24 mouse cellular contexts compared by ENCODE assay signal in the genomic region with DNA sequence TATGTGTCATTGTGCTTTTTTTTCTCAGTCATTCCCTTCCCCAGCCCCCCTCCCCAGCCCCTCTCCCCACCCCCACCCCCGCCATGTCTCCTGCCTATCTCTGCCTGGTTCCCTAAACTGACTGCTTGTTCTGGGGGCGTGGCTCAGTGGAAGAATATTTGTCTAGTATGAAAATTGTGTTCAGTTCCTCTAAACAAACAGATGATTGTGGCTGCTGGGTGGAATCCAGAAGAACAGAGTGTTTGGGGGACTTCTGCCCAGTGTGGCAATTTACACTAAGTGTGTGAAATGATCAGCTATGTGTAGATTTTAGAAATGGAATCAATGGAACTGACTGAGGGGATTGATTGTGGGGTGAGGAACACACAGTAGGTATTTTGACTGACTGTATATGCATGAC. TPM values are rescaled to one million over a fixed set of nuclear protein-coding genes. Genes with fewer than 3 reads are reported as not detected.
DNase-seq lines count a peak whose midpoint lies in the region; ATAC-seq and TF ChIP-seq lines count a peak whose summit lies in the region.
"Had no signal": no experiment of that assay in that cellular context is flagged by ENCODE, and none has a peak within 500 bp of the region (broad histone marks: within the 10 kb centered on the region; RNA-seq: fewer than 3 reads in every experiment).

No protein-coding gene starts in this region.

- H3K4me3 ChIP-seq in lung, postnatal 0 days (ENCODE audit: low read depth, low read length): no peak overlapping the region
- no peak overlapping the region for H3K4me3 ChIP-seq in bone marrow macrophage, adult 2 months (ENCODE audit: insufficient read depth, low read length)
- H3K4me3 ChIP-seq in liver, postnatal 0 days (ENCODE audit: low read depth, low read length): no peak overlapping the region
- no peak overlapping the region for H3K4me3 ChIP-seq in midbrain, embryonic 14.5 days (replicated peaks; ENCODE audit: low read depth, low read length)
- H3K4me3 ChIP-seq: embryonic facial prominence, embryonic 12.5 days; embryonic facial prominence, embryonic 15.5 days; gastrocnemius, adult 2 months; heart, adult 2 months; hindbrain, embryonic 13.5 days had no signal

- peak; percentile 45 for DNase-seq in lung, postnatal 36 days
- no peak for DNase-seq in lung, postnatal 0 days (ENCODE audit: low spot score)
- no peak for DNase-seq in liver, postnatal 0 days
- no peak for DNase-seq in midbrain, embryonic 14.5 days
- DNase-seq: adrenal gland, postnatal 10 days; adrenal gland, postnatal 36 days; cerebellum, adult 11 months; cerebellum, adult 2 months; cerebellum, adult 9-11 months; cerebellum, postnatal 25 days; forebrain, postnatal 0 days; gastrocnemius, adult 2 months; gastrocnemius, postnatal 14 days; heart, adult 2 months had no signal

- no peaks in the 10 kb centered on the region for H3K27me3 ChIP-seq in lung, postnatal 0 days (replicated peaks; ENCODE audit: insufficient read depth, low read length)
- H3K27me3 ChIP-seq in liver, postnatal 0 days (ENCODE audit: insufficient read depth, low read length): 0 out of 2 replicates have a peak, but pooled peaks cover 2% of the 10 kb centered on the region
- H3K27me3 ChIP-seq in midbrain, embryonic 14.5 days (ENCODE audit: control insufficient read depth, insufficient read depth, low read length): no peaks in the 10 kb centered on the region
- H3K27me3 ChIP-seq: embryonic facial prominence, embryonic 15.5 days; Patski had no signal

- TF ChIP-seq CTCF in lung, postnatal 0 days (IDR thresholded peaks at IDR 0.05): no peak
- TF ChIP-seq CTCF in bone marrow macrophage, adult 2 months (IDR thresholded peaks at IDR 0.05; ENCODE audit: low read depth, low read length): no peak
- no peak for TF ChIP-seq CTCF in liver, postnatal 0 days (IDR thresholded peaks at IDR 0.05; ENCODE audit: low read depth)

- no peaks in the 10 kb centered on the region for H3K9me3 ChIP-seq in lung, postnatal 0 days (ENCODE audit: low read length)
- H3K9me3 ChIP-seq in liver, postnatal 0 days (ENCODE audit: low read length): no peaks in the 10 kb centered on the region
- H3K9me3 ChIP-seq in midbrain, embryonic 14.5 days (ENCODE audit: control insufficient read depth, low read length): no peaks in the 10 kb centered on the region
- H3K9me3 ChIP-seq: embryonic facial prominence, embryonic 12.5 days; embryonic facial prominence, embryonic 15.5 days; hindbrain, embryonic 13.5 days had no signal

- 92% methylated on average over 2 of the region's 2 CpGs for WGBS in lung, postnatal 0 days
- WGBS in liver, postnatal 0 days (ENCODE audit: insufficient replicate concordance): 38% methylated on average over 2 of the region's 2 CpGs
- 78% methylated on average over 2 of the region's 2 CpGs for WGBS in midbrain, embryonic 14.5 days

- TF ChIP-seq EP300 in lung, postnatal 0 days (IDR thresholded peaks at IDR 0.05): no peak
- no peak for TF ChIP-seq EP300 in liver, postnatal 0 days (IDR thresholded peaks at IDR 0.05; ENCODE audit: low read depth)

- no peak for ATAC-seq in lung, postnatal 0 days
- ATAC-seq in monocyte, adult 5-6 weeks (replicated peaks; ENCODE audit: insufficient number of reproducible peaks, low FRiP score, low TSS enrichment, poor library complexity, severe bottlenecking): 0 out of 2 replicates have a peak, but pooled peaks have one; percentile 19
- no peak for ATAC-seq in liver, postnatal 0 days
- no peak for ATAC-seq in midbrain, embryonic 14.5 days (ENCODE audit: low FRiP score, low TSS enrichment)
- ATAC-seq: CD4-positive, CD25-positive, alpha-beta regulatory T cell, adult 4 months; forebrain, embryonic 14.5 days; forebrain, postnatal 0 days; hindbrain, embryonic 16.5 days; Patski had no signal

- H3K4me2 ChIP-seq in lung, postnatal 0 days (replicated peaks; ENCODE audit: low read depth, low read length): no peak overlapping the region
- no peak overlapping the region for H3K4me2 ChIP-seq in liver, postnatal 0 days (ENCODE audit: low read depth, low read length)
- no peak overlapping the region for H3K4me2 ChIP-seq in midbrain, embryonic 14.5 days (ENCODE audit: low read length)
- H3K4me2 ChIP-seq: embryonic facial prominence, embryonic 12.5 days; embryonic facial prominence, embryonic 15.5 days; heart, embryonic 11.5 days; hindbrain, embryonic 13.5 days had no signal

- TF ChIP-seq POLR2A in bone marrow macrophage, adult 2 months (IDR thresholded peaks at IDR 0.05; ENCODE audit: borderline replicate concordance, low read depth, low read length): no peak

- no peak overlapping the region for H3K9ac ChIP-seq in lung, postnatal 0 days (replicated peaks; ENCODE audit: low read depth)
- H3K9ac ChIP-seq in liver, postnatal 0 days (replicated peaks): no peak overlapping the region
- H3K9ac ChIP-seq in midbrain, embryonic 14.5 days (replicated peaks; ENCODE audit: low read length): no peak overlapping the region
- H3K9ac ChIP-seq: embryonic facial prominence, embryonic 12.5 days; embryonic facial prominence, embryonic 15.5 days; forebrain, postnatal 0 days; hindbrain, embryonic 13.5 days had no signal

- no peaks in the 10 kb centered on the region for H3K4me1 ChIP-seq in lung, postnatal 0 days (ENCODE audit: insufficient read depth, low read depth, low read length)
- H3K4me1 ChIP-seq in bone marrow macrophage, adult 2 months (ENCODE audit: control insufficient read depth, insufficient read depth, low read length): peaks cover 51% of the 10 kb centered on the region
- 0 out of 2 replicates have a peak, but pooled peaks cover 2% of the 10 kb centered on the region for H3K4me1 ChIP-seq in liver, postnatal 0 days (ENCODE audit: insufficient read depth)
- peaks cover 4% of the 10 kb centered on the region; the same call in 1 of the 2 replicates for H3K4me1 ChIP-seq in midbrain, embryonic 14.5 days (ENCODE audit: control insufficient read depth, insufficient read depth, low read length)
- H3K4me1 ChIP-seq: embryonic facial prominence, embryonic 12.5 days; hindbrain, embryonic 13.5 days had no signal

- H3K36me3 ChIP-seq in lung, postnatal 0 days (ENCODE audit: insufficient read depth, low read length): no peaks in the 10 kb centered on the region
- H3K36me3 ChIP-seq in liver, postnatal 0 days (replicated peaks; ENCODE audit: insufficient read depth, low read length): no peaks in the 10 kb centered on the region
- H3K36me3 ChIP-seq in midbrain, embryonic 14.5 days (ENCODE audit: control insufficient read depth, insufficient read depth, low read length): no peaks in the 10 kb centered on the region
- H3K36me3 ChIP-seq: embryonic facial prominence, embryonic 12.5 days; embryonic facial prominence, embryonic 15.5 days; hindbrain, embryonic 13.5 days had no signal

- no peak overlapping the region for H3K27ac ChIP-seq in lung, postnatal 0 days (ENCODE audit: low read length)
- H3K27ac ChIP-seq in bone marrow macrophage, adult 2 months (ENCODE audit: insufficient read depth, low read depth, low read length): peak overlapping the region; percentile 25; the same call in 1 of the 2 replicates
- no peak overlapping the region for H3K27ac ChIP-seq in liver, postnatal 0 days (ENCODE audit: low read depth)
- no peak overlapping the region for H3K27ac ChIP-seq in midbrain, embryonic 14.5 days (replicated peaks; ENCODE audit: low read depth, low read length)
- H3K27ac ChIP-seq: embryonic facial prominence, embryonic 12.5 days; embryonic facial prominence, embryonic 15.5 days; gastrocnemius, adult 2 months; heart, adult 2 months; hindbrain, embryonic 13.5 days had no signal

RNA-seq across cellular contexts. Expression of gene Rtl5, which starts 37.5 kb away (rescaled TPM):
- 1.5 and 1.7 TPM in 2 replicates for polyA plus RNA-seq in lung, postnatal 0 days (2015; fragmentation: Nextera tagmentation; extraction: Ambion mirVana)
- 26.5 and 27.0 TPM in 2 replicates for polyA plus RNA-seq in bone marrow macrophage, adult 2 months (2012; ENCODE audit: insufficient read depth, insufficient read length, missing spikeins)
- total RNA-seq in monocyte, adult 5-6 weeks (2017): 1.6 to 3.7 TPM (median 2.1 TPM) in 3 replicates
- polyA plus RNA-seq in liver, postnatal 0 days (2015; fragmentation: Nextera tagmentation; extraction: Ambion mirVana): 0.22 and 0.32 TPM in 2 replicates
- polyA plus RNA-seq in midbrain, embryonic 14.5 days (2014; fragmentation: Nextera tagmentation; extraction: Ambion mirVana): 4.9 and 8.1 TPM in 2 replicates
